Mouse (Mus musculus) CH12.LX (cell line): ENCODE data around the gene Iqcf3. TPM values are rescaled to one million over a fixed set of nuclear protein-coding genes. Genes with fewer than 3 reads are reported as not detected.
A peak's percentile ranks its signal among the peaks of the same experiment; 100 is the strongest.

ENCODE experiments used
- DNase-seq: peaks from one replicate; pipeline ENCODE4 v3.0.0-alpha.2; 2013; ENCODE audit errors: extremely low read depth
- H3K27ac ChIP-seq: 2 replicates; pipeline ENCODE4 v1.5.1; 2012; ENCODE audit warnings: low read depth, mild to moderate bottlenecking, control low read depth, moderate library complexity; ENCODE audit not compliant: insufficient read depth
- H3K27me3 ChIP-seq: replicated peaks from 2 replicates; pipeline ENCODE3; 2012; ENCODE audit warnings: inconsistent platforms
- H3K36me3 ChIP-seq, 2 experiments: replicated peaks in 1 of 2; 2 replicates each; pipeline versions ENCODE3 to v1.6.1; 2012; ENCODE audit warnings: inconsistent platforms in 1 of 2, low read length in 1 of 2, mild to moderate bottlenecking in 1 of 2, mixed read lengths in 1 of 2, moderate library complexity in 1 of 2; ENCODE audit not compliant: control insufficient read depth in 1 of 2, insufficient read depth in 1 of 2
- H3K4me1 ChIP-seq, 2 experiments: 2 replicates each; pipeline ENCODE4 v1.6.1; 2012; ENCODE audit warnings: inconsistent platforms in 1 of 2, moderate library complexity in 1 of 2; ENCODE audit not compliant: insufficient read depth in 2 of 2, control insufficient read depth in 1 of 2
- H3K4me2 ChIP-seq: 2 replicates; pipeline ENCODE4 v1.6.1; 2012; ENCODE audit warnings: low read depth, mild to moderate bottlenecking, control low read depth; ENCODE audit not compliant: poor library complexity, insufficient read depth, severe bottlenecking
- H3K4me3 ChIP-seq, 3 experiments: fragments of 150-350 bp in 1 of 3; sonication (generic) in 1 of 3; replicated peaks in 1 of 3; 2 replicates each; pipeline versions ENCODE3 to v1.5.1; 2011 to 2012; ENCODE audit warnings: low read depth in 2 of 3, low read length in 2 of 3, mild to moderate bottlenecking in 2 of 3, moderate library complexity in 2 of 3, control low read depth in 1 of 3, improper control_type of control experiment in 1 of 3, inconsistent platforms in 1 of 3, mixed read lengths in 1 of 3; ENCODE audit not compliant: poor library complexity in 1 of 3
- H3K79me2 ChIP-seq: replicated peaks from 2 replicates; pipeline ENCODE4 v1.6.1; 2012; ENCODE audit warnings: mild to moderate bottlenecking, moderate library complexity; ENCODE audit not compliant: control insufficient read depth, poor library complexity, insufficient read depth, severe bottlenecking; ENCODE audit errors: extremely low read depth
- H3K9ac ChIP-seq: 2 replicates; pipeline ENCODE4 v1.6.1; 2012; ENCODE audit warnings: low read depth, mild to moderate bottlenecking, control low read depth, moderate library complexity; ENCODE audit not compliant: insufficient read depth
- H3K9me3 ChIP-seq: replicated peaks from 2 replicates; pipeline ENCODE3; 2012; ENCODE audit warnings: low read length, inconsistent platforms, mixed read lengths
- E2F4 ChIP-seq: IDR thresholded peaks from 2 replicates; pipeline ENCODE4 v1.6.1; 2011; ENCODE audit warnings: low read depth, low read length, improper control_type of control experiment; ENCODE audit not compliant: insufficient replicate concordance
- ELF1 ChIP-seq: IDR thresholded peaks from 2 replicates; pipeline ENCODE4 v1.6.1; 2014; ENCODE audit warnings: low read depth, mild to moderate bottlenecking, inconsistent platforms, low read length, improper control_type of control experiment
- EP300 ChIP-seq: IDR thresholded peaks from 2 replicates; pipeline ENCODE4 v1.6.1; 2011; ENCODE audit warnings: low read length, improper control_type of control experiment
- ETS1 ChIP-seq: conservative IDR thresholded peaks from 2 replicates; pipeline ENCODE4 v1.6.1; 2012; ENCODE audit warnings: low read depth, mild to moderate bottlenecking, inconsistent platforms, low read length, improper control_type of control experiment, moderate library complexity
- GABPA ChIP-seq: IDR thresholded peaks from 2 replicates; pipeline ENCODE4 v1.6.1; 2012; ENCODE audit warnings: low read depth, low read length, improper control_type of control experiment, inconsistent platforms; ENCODE audit not compliant: insufficient replicate concordance
- JUN ChIP-seq: IDR thresholded peaks from 2 replicates; pipeline ENCODE4 v1.6.1; 2011; ENCODE audit warnings: low read depth, mild to moderate bottlenecking, low read length, improper control_type of control experiment, moderate library complexity; ENCODE audit not compliant: insufficient read depth
- KAT2A ChIP-seq: IDR thresholded peaks from 2 replicates; pipeline ENCODE4 v1.6.1; 2012; ENCODE audit warnings: low read length, improper control_type of control experiment, inconsistent platforms; ENCODE audit not compliant: insufficient replicate concordance
- MEF2A ChIP-seq: IDR thresholded peaks from 2 replicates; pipeline ENCODE4 v1.6.1; 2014; ENCODE audit warnings: low read depth, mild to moderate bottlenecking, inconsistent platforms, low read length, improper control_type of control experiment, borderline replicate concordance
- MXI1 ChIP-seq: IDR thresholded peaks from 2 replicates; pipeline ENCODE4 v1.6.1; 2011; ENCODE audit warnings: mild to moderate bottlenecking, low read depth, low read length, improper control_type of control experiment
- MYC ChIP-seq: IDR thresholded peaks from 2 replicates; pipeline ENCODE4 v1.6.1; 2011; ENCODE audit warnings: low read depth, mild to moderate bottlenecking, improper control_type of control experiment, low read length
- NRF1 ChIP-seq: IDR thresholded peaks from 2 replicates; pipeline ENCODE4 v1.6.1; 2014; ENCODE audit warnings: low read depth, mild to moderate bottlenecking, inconsistent platforms, low read length, improper control_type of control experiment, moderate library complexity
- POLR2A ChIP-seq: IDR thresholded peaks from 2 replicates; pipeline ENCODE4 v1.6.1; 2011; ENCODE audit warnings: low read depth, mild to moderate bottlenecking, improper control_type of control experiment, low read length
- POLR2AphosphoS2 ChIP-seq: IDR thresholded peaks from 2 replicates; pipeline ENCODE4 v1.6.1; 2011; ENCODE audit warnings: low read depth, low read length, improper control_type of control experiment
- RAD21 ChIP-seq: IDR thresholded peaks from 2 replicates; pipeline ENCODE4 v1.6.1; 2011; ENCODE audit warnings: low read depth, mild to moderate bottlenecking, low read length, improper control_type of control experiment, moderate library complexity
- RCOR1 ChIP-seq: conservative IDR thresholded peaks from 2 replicates; pipeline ENCODE4 v1.6.1; 2012; ENCODE audit warnings: low read depth, mild to moderate bottlenecking, inconsistent platforms, low read length, improper control_type of control experiment
- SIN3A ChIP-seq: IDR thresholded peaks from 2 replicates; pipeline ENCODE4 v1.6.1; 2012; ENCODE audit warnings: low read length, improper control_type of control experiment, inconsistent platforms
- TBP ChIP-seq: conservative IDR thresholded peaks from 2 replicates; pipeline ENCODE4 v1.6.1; 2011; ENCODE audit warnings: low read depth, low read length, improper control_type of control experiment
- TCF12 ChIP-seq: IDR thresholded peaks from 2 replicates; pipeline ENCODE4 v1.6.1; 2014; ENCODE audit warnings: low read depth, mild to moderate bottlenecking, inconsistent platforms, low read length, improper control_type of control experiment
- UBTF ChIP-seq: IDR thresholded peaks from 2 replicates; pipeline ENCODE4 v1.6.1; 2012; ENCODE audit warnings: low read depth, mild to moderate bottlenecking, inconsistent platforms, low read length, improper control_type of control experiment, moderate library complexity
- USF2 ChIP-seq: conservative IDR thresholded peaks from 2 replicates; pipeline ENCODE4 v1.6.1; 2011; ENCODE audit warnings: low read depth, low read length, improper control_type of control experiment
- ZC3H11A ChIP-seq: IDR thresholded peaks from 2 replicates; pipeline ENCODE4 v1.6.1; 2012; ENCODE audit warnings: low read depth, mild to moderate bottlenecking, inconsistent platforms, low read length, improper control_type of control experiment
- ZKSCAN1 ChIP-seq: IDR thresholded peaks from 2 replicates; pipeline ENCODE4 v1.6.1; 2012; ENCODE audit warnings: low read depth, inconsistent platforms, low read length, improper control_type of control experiment, borderline replicate concordance
- ZMIZ1 ChIP-seq: IDR thresholded peaks from 2 replicates; pipeline ENCODE4 v1.6.1; 2012; ENCODE audit warnings: low read depth, mild to moderate bottlenecking, inconsistent platforms, low read length, improper control_type of control experiment
- dilution Hi-C: fragments of 300-500 bp; cut with MboI; formaldehyde crosslinking; loops from 2 replicates; pipeline ENCODE4 v1.14.3; 2020; ENCODE audit warnings: low sequenced_read_pairs; ENCODE audit not compliant: extremely low pct_unique_long_range_greater_than_20kb, extremely low pct_ligation_motif_present
- in situ Hi-C: fragments of 300-500 bp; cut with MboI; formaldehyde crosslinking; loops from 3 replicates; pipeline ENCODE4 v1.14.3; 2019; ENCODE audit warnings: low sequenced_read_pairs, low pct_ligation_motif_present, low pct_unique_long_range_greater_than_20kb, mixed read lengths
- polyA plus RNA-seq: library from polyadenylated mRNA; unstranded; fragments of >175 nt; gene quantifications from 2 replicates; pipeline ENCODE4 v1.2.1, GENCODE M21; 2012; ENCODE audit warnings: low read depth; ENCODE audit not compliant: insufficient read length
- total RNA-seq, 2 experiments: library from RNA; depleted of rRNA; stranded (reverse); fragments of 300-350 nt in 1 of 2; fragments of >200 nt in 1 of 2; gene quantifications; 2 replicates each; pipeline ENCODE4 v1.2.3; 2012 to 2014

Iqcf3 gene
- total and polyA plus RNA-seq, 3 experiments, result not detected

DNA sequence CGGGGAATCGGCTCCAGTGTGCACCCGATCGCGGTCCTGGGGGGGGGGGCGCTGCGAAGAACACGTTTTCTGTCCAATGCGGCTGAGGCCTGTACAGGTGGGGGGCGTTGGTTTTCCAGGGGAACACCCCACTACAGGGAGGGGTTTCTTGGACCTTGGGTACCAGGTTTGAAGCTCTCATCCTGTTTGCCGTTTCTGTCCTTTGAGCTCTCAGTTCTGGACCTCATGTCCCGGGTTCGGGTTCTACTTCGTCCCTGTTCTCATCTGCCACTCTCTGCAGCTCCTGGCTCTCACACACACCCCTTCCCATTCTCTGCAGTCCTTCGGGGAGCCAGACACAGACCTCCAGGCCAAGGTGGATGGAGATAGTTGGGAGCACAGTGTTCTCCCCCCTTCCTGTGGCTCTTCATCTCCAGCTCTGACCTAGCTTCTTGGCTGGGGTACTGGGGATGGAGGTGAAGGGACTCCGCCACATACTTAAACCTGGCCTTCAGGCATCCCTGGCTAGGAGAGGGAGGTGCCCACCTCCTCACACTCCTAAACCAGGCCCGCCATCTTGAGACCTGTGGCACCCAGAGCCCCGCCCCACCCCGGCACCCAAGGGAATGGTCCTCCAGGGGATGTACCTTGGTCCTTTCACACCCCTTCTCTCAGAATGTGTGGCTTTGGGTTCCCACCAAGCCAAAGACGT is 107.2 kb downstream of the Iqcf3 start:
- Histone ChIP-seq H3K4me1 (peaks cover 27 to 71% of the 10 kb centered on the region in 2 experiments), H3K4me3 (peak overlapping the region; percentile 68 to 75 (median 69)), H3K36me3 (peaks cover 0 to 47% of the 10 kb centered on the region in 2 experiments), H3K4me2 (peak overlapping the region; percentile 71), H3K27me3 (no peaks in the 10 kb centered on the region), H3K9me3 (no peaks in the 10 kb centered on the region), H3K79me2 (no peaks in the 10 kb centered on the region), H3K27ac (no peak overlapping the region), H3K9ac (peak overlapping the region; percentile 92)
- in situ Hi-C loops (no loop called here), dilution Hi-C loops (no loop called here)
- DNase-seq, result peak; percentile 79
- TF ChIP-seq ZMIZ1 (peak; percentile 39; the same call in 1 of the 2 replicates), GABPA (no peak), RCOR1 (no peak), POLR2AphosphoS2 (no peak), KAT2A (no peak), TCF12 (peak; percentile 69; the same call in 1 of the 2 replicates), JUN (no peak), ELF1 (no peak), ZC3H11A (no peak), ETS1 (no peak), RAD21 (no peak), MEF2A (peak; percentile 58; the same call in 1 of the 2 replicates), USF2 (no peak), TBP (0 out of 2 replicates have a peak, but pooled peaks have one; percentile 39), MYC (no peak), NRF1 (no peak), POLR2A (peak; percentile 50), E2F4 (no peak), SIN3A (peak; percentile 58; the same call in 1 of the 2 replicates), EP300 (no peak), UBTF (peak; percentile 33; the same call in 1 of the 2 replicates), ZKSCAN1 (no peak), MXI1 (no peak)
